13 mouse cellular contexts compared by ENCODE assay signal in genomic region chr2:114144915-114145314, GRCm38 (mm10). TPM values are rescaled to one million over a fixed set of nuclear protein-coding genes. Genes with fewer than 3 reads are reported as not detected.
DNase-seq lines count a peak whose midpoint lies in the region; ATAC-seq lines count a peak whose summit lies in the region.
"Had no signal": no experiment of that assay in that cellular context is flagged by ENCODE, and none has a peak within 500 bp of the region (broad histone marks: within the 10 kb centered on the region; RNA-seq: fewer than 3 reads in every experiment).

No protein-coding gene starts in this region.

- peak; percentile 74 for ATAC-seq in CD4-positive, CD25-positive, alpha-beta regulatory T cell, adult 4 months
- peak; percentile 64 for ATAC-seq in megakaryocyte, adult 5-6 weeks (ENCODE audit: poor library complexity, severe bottlenecking)
- ATAC-seq: forebrain, embryonic 13.5 days; intestine, embryonic 15.5 days; midbrain, embryonic 15.5 days had no signal

- intact Hi-C loops in heart, postnatal 14 days (cut with DNase I), result loop anchor here (2.0 to 5.0 kb wide), 2 partner anchors 178 to 278 kb away; no protein-coding TSS in a partner anchor

- peak; percentile 65 for DNase-seq in heart, adult 11 months
- DNase-seq in heart, postnatal 14 days, result no peak
- peak; percentile 76 for DNase-seq in thymus, postnatal 0 days (ENCODE audit: low spot score)
- DNase-seq in adrenal gland, adult 18-20 months (ENCODE audit: low spot score in 2 of 2), result no peak
- DNase-seq in frontal cortex, postnatal 36 days (ENCODE audit: low spot score in 2 of 2), result no peak
- no peak for DNase-seq in layer of hippocampus, postnatal 10 days (ENCODE audit: low spot score in 2 of 2)
- DNase-seq: cerebellum, adult 9-11 months; gastrocnemius, postnatal 25 days had no signal

RNA-seq across cellular contexts. Expression of gene Aqr, which starts 41.9 kb away (rescaled TPM):
- total RNA-seq in heart, postnatal 14 days (2021), result 10 to 100 TPM; 19.6 to 21.2 TPM
- 10 to 100 TPM; 47.2 to 65.1 TPM for polyA plus RNA-seq in CD4-positive, CD25-positive, alpha-beta regulatory T cell, adult 4 months (2017; shearing (Covaris generic))
- 35.9 and 38.2 TPM in 2 replicates for total RNA-seq in megakaryocyte, adult 5-6 weeks (2015)
- total RNA-seq in megakaryocyte, adult 5-6 weeks (2017), result 29.1 and 34.1 TPM in 2 replicates
- 53.7 and 56.7 TPM in 2 replicates for polyA plus RNA-seq in thymus, postnatal 0 days (2015; fragmentation: Nextera tagmentation; extraction: Ambion mirVana)
- 10 to 100 TPM; 30.9 to 34.2 TPM for total RNA-seq in adrenal gland, adult 18-20 months (2021)
- 10 to 100 TPM; 26.0 to 27.3 TPM for total RNA-seq in layer of hippocampus, postnatal 10 days (2021)

RNA-seq across cellular contexts. Expression of gene Zfp770, which starts 56.4 kb away (rescaled TPM):
- 10 to 100 TPM; 13.7 to 15.3 TPM for total RNA-seq in heart, postnatal 14 days (2021)
- 1 to 10 TPM; 2.5 to 3.2 TPM for polyA plus RNA-seq in CD4-positive, CD25-positive, alpha-beta regulatory T cell, adult 4 months (2017; shearing (Covaris generic))
- 6.8 and 6.9 TPM in 2 replicates for total RNA-seq in megakaryocyte, adult 5-6 weeks (2015)
- total RNA-seq in megakaryocyte, adult 5-6 weeks (2017), result 3.6 and 4.2 TPM in 2 replicates
- 7.5 TPM in 2 replicates for polyA plus RNA-seq in thymus, postnatal 0 days (2015; fragmentation: Nextera tagmentation; extraction: Ambion mirVana)
- 10 to 100 TPM; 11.3 to 11.6 TPM for total RNA-seq in adrenal gland, adult 18-20 months (2021)
- 10 to 100 TPM; 27.3 to 29.2 TPM for total RNA-seq in layer of hippocampus, postnatal 10 days (2021)

Comparison
In these comparisons a context has a peak if more than half of its experiments do, and no peak if none do; other contexts are left out.
1. DNase-seq: peak in heart, adult 11 months (single experiment) and thymus, postnatal 0 days (single experiment); none in heart, postnatal 14 days (0 of 2), adrenal gland, adult 18-20 months (0 of 2), frontal cortex, postnatal 36 days (0 of 2) and layer of hippocampus, postnatal 10 days (0 of 2).